Mouse (Mus musculus) heart, adult 2 months (tissue): ENCODE results near the gene Pdilt.

Experiments
- CTCF ChIP-seq: fragments of 200-600 bp; IDR thresholded peaks from 2 replicates; pipeline ENCODE4 v1.8.1; 2022; ENCODE audit warnings: antibody characterized with exemption, mild to moderate bottlenecking, moderate library complexity
- EP300 ChIP-seq: fragments of 200-500 bp; IDR thresholded peaks from 2 replicates; pipeline ENCODE4 v1.6.1; 2011; ENCODE audit warnings: low read depth, low read length, control low read depth; ENCODE audit not compliant: insufficient read depth
- POLR2A ChIP-seq: fragments of 200-500 bp; IDR thresholded peaks from 2 replicates; pipeline ENCODE4 v1.6.1; 2011; ENCODE audit warnings: mild to moderate bottlenecking, low read depth, low read length, control low read depth; ENCODE audit not compliant: insufficient read depth

GRCm38 (mm10) chr7:119550471-119551222, 27.4 kb upstream of the Pdilt start:
- no peak for TF ChIP-seq CTCF
- no peak for TF ChIP-seq POLR2A
- TF ChIP-seq EP300, result no peak
